Mouse (Mus musculus): ENCODE measurements around the gene Hnf4a. TPM values are rescaled to one million over a fixed set of nuclear protein-coding genes. Genes with fewer than 3 reads are reported as not detected.
A peak's percentile ranks its signal among the peaks of the same experiment; 100 is the strongest.

Gene Hnf4a
- polyA plus RNA-seq, 1 experiment from 2014 or later = 24.2 TPM

GRCm38 (mm10) chr2:163480191-163480825 is 26.3 kb upstream of the Hnf4a start:
- Histone ChIP-seq H3K27ac (replicated peaks) (no peak overlapping the region), H3K9me3 (ENCODE audit: control insufficient read depth, low read length) (no peaks in the 10 kb centered on the region), H3K9ac (ENCODE audit: low read length) (no peak overlapping the region), H3K4me3 (ENCODE audit: low read depth, low read length) (no peak overlapping the region), H3K4me2 (replicated peaks; ENCODE audit: low read depth) (no peak overlapping the region), H3K4me1 (replicated peaks; ENCODE audit: control insufficient read depth, insufficient read depth) (no peaks in the 10 kb centered on the region), H3K27me3 (ENCODE audit: control insufficient read depth, insufficient read depth, low read length) (no peaks in the 10 kb centered on the region; the same call in 1 of the 2 replicates), H3K36me3 (ENCODE audit: control insufficient read depth, insufficient read depth, low read length) (no peaks in the 10 kb centered on the region)
- WGBS = 54% methylated on average over 18 of the region's 18 CpGs
- no peak for TF ChIP-seq EP300 (optimal IDR thresholded peaks at IDR 0.05)
- TF ChIP-seq CTCF (IDR thresholded peaks at IDR 0.05; ENCODE audit: low read depth) = peak; percentile 69
- ATAC-seq (ENCODE audit: low FRiP score, low TSS enrichment) (peak; percentile 58), DNase-seq (ENCODE audit: low spot score) (peak; percentile 62)

DNA sequence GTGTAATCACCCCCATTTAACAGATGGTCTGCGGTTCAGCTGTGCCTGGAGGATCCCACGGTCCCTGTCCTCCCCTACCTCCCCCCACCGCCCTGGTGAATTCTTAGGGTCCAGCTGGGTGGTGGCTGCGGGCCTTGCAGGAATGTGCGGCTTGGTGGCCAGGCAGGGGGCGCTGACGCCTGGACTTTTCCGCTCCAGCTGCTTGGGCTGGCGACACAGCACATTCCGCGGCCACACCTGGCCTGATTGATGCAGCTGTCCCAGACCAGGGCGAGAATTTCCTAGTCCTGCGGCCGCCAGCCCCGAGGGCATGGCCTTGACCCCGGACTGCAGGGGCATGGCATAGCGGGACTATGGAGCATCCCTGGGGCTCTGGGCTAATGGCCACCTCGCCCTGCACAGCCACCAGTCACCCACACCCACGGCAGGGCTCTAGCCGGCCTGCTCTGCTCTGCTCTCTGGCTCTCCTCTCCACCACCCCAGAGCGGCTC is 25.0 kb upstream of the Hnf4a start:
- H3K4me1 ChIP-seq (replicated peaks; ENCODE audit: control insufficient read depth, insufficient read depth) = no peaks in the 10 kb centered on the region
- H3K4me3 ChIP-seq (ENCODE audit: low read depth, low read length) = peak overlapping the region; percentile 4; the same call in 1 of the 2 replicates
- H3K4me2 ChIP-seq (replicated peaks; ENCODE audit: low read depth) = peak overlapping the region; percentile 38
- no peak overlapping the region for H3K9ac ChIP-seq (ENCODE audit: low read length)
- ATAC-seq (ENCODE audit: low FRiP score, low TSS enrichment) (peak; percentile 61), DNase-seq (ENCODE audit: low spot score) (peak; percentile 74)
- H3K36me3 ChIP-seq (ENCODE audit: control insufficient read depth, insufficient read depth, low read length) = no peaks in the 10 kb centered on the region
- 3% methylated on average over 21 of the region's 21 CpGs for WGBS
- TF ChIP-seq CTCF (IDR thresholded peaks at IDR 0.05; ENCODE audit: low read depth) (peak; percentile 65), EP300 (optimal IDR thresholded peaks at IDR 0.05) (no peak)
- H3K27ac ChIP-seq (replicated peaks) = no peak overlapping the region
- H3K9me3 ChIP-seq (ENCODE audit: control insufficient read depth, low read length) = no peaks in the 10 kb centered on the region
- no peaks in the 10 kb centered on the region; the same call in 1 of the 2 replicates for H3K27me3 ChIP-seq (ENCODE audit: control insufficient read depth, insufficient read depth, low read length)

- no peak for ATAC-seq (ENCODE audit: low FRiP score, low TSS enrichment)
- no peak for DNase-seq (ENCODE audit: low spot score)
- TF ChIP-seq EP300 (optimal IDR thresholded peaks at IDR 0.05) (no peak), CTCF (IDR thresholded peaks at IDR 0.05; ENCODE audit: low read depth) (no peak)
- no peak overlapping the region for H3K27ac ChIP-seq (replicated peaks)
- no peak overlapping the region for H3K9ac ChIP-seq (ENCODE audit: low read length)
- H3K9me3 ChIP-seq (ENCODE audit: control insufficient read depth, low read length) = no peaks in the 10 kb centered on the region
- H3K4me3 ChIP-seq (ENCODE audit: low read depth, low read length) = no peak overlapping the region
- no peaks in the 10 kb centered on the region for H3K27me3 ChIP-seq (ENCODE audit: control insufficient read depth, insufficient read depth, low read length)
- H3K4me1 ChIP-seq (replicated peaks; ENCODE audit: control insufficient read depth, insufficient read depth) = no peaks in the 10 kb centered on the region
- H3K36me3 ChIP-seq (ENCODE audit: control insufficient read depth, insufficient read depth, low read length) = no peaks in the 10 kb centered on the region
- no peak overlapping the region for H3K4me2 ChIP-seq (replicated peaks; ENCODE audit: low read depth)
- 79% methylated on average over 3 of the region's 3 CpGs for WGBS
These were observed 19.2 kb upstream of the Hnf4a start for GRCm38 (mm10) chr2:163487360-163487759.

- Histone ChIP-seq H3K4me3 (ENCODE audit: low read depth, low read length) (no peak overlapping the region), H3K9me3 (ENCODE audit: control insufficient read depth, low read length) (no peaks in the 10 kb centered on the region), H3K9ac (ENCODE audit: low read length) (no peak overlapping the region), H3K4me2 (replicated peaks; ENCODE audit: low read depth) (no peak overlapping the region), H3K4me1 (replicated peaks; ENCODE audit: control insufficient read depth, insufficient read depth) (no peaks in the 10 kb centered on the region), H3K27me3 (ENCODE audit: control insufficient read depth, insufficient read depth, low read length) (no peaks in the 10 kb centered on the region), H3K36me3 (ENCODE audit: control insufficient read depth, insufficient read depth, low read length) (no peaks in the 10 kb centered on the region), H3K27ac (replicated peaks) (no peak overlapping the region)
- TF ChIP-seq CTCF (IDR thresholded peaks at IDR 0.05; ENCODE audit: low read depth) = no peak
- TF ChIP-seq EP300 (optimal IDR thresholded peaks at IDR 0.05) = no peak
- DNase-seq (ENCODE audit: low spot score) (no peak), ATAC-seq (ENCODE audit: low FRiP score, low TSS enrichment) (no peak)
- 59% methylated on average over 5 of the region's 5 CpGs for WGBS
These were observed 16.8 kb upstream of the Hnf4a start for GRCm38 (mm10) chr2:163489725-163490291.

- TF ChIP-seq EP300 (optimal IDR thresholded peaks at IDR 0.05) (no peak), CTCF (IDR thresholded peaks at IDR 0.05; ENCODE audit: low read depth) (no peak)
- DNase-seq (ENCODE audit: low spot score) (peak; percentile 13), ATAC-seq (ENCODE audit: low FRiP score, low TSS enrichment) (no peak)
- WGBS = 84% methylated on average over 17 of the region's 17 CpGs
- Histone ChIP-seq H3K27me3 (ENCODE audit: control insufficient read depth, insufficient read depth, low read length) (no peaks in the 10 kb centered on the region), H3K27ac (replicated peaks) (no peak overlapping the region), H3K9ac (ENCODE audit: low read length) (no peak overlapping the region), H3K4me1 (replicated peaks; ENCODE audit: control insufficient read depth, insufficient read depth) (no peaks in the 10 kb centered on the region), H3K9me3 (ENCODE audit: control insufficient read depth, low read length) (no peaks in the 10 kb centered on the region), H3K4me3 (ENCODE audit: low read depth, low read length) (no peak overlapping the region), H3K36me3 (ENCODE audit: control insufficient read depth, insufficient read depth, low read length) (no peaks in the 10 kb centered on the region), H3K4me2 (replicated peaks; ENCODE audit: low read depth) (no peak overlapping the region)
These were observed 16.0 kb upstream of the Hnf4a start for GRCm38 (mm10) chr2:163490656-163491055.

GRCm38 (mm10) chr2:163491351-163491750 is 15.3 kb upstream of the Hnf4a start:
- no peaks in the 10 kb centered on the region for H3K27me3 ChIP-seq (ENCODE audit: control insufficient read depth, insufficient read depth, low read length)
- ATAC-seq (ENCODE audit: low FRiP score, low TSS enrichment) (no peak), DNase-seq (ENCODE audit: low spot score) (peak; percentile 13)
- H3K4me1 ChIP-seq (replicated peaks; ENCODE audit: control insufficient read depth, insufficient read depth) = no peaks in the 10 kb centered on the region
- H3K4me2 ChIP-seq (replicated peaks; ENCODE audit: low read depth) = no peak overlapping the region
- H3K4me3 ChIP-seq (ENCODE audit: low read depth, low read length) = no peak overlapping the region
- TF ChIP-seq EP300 (optimal IDR thresholded peaks at IDR 0.05) (no peak), CTCF (IDR thresholded peaks at IDR 0.05; ENCODE audit: low read depth) (no peak)
- no peak overlapping the region for H3K27ac ChIP-seq (replicated peaks)
- no peaks in the 10 kb centered on the region for H3K36me3 ChIP-seq (ENCODE audit: control insufficient read depth, insufficient read depth, low read length)
- H3K9ac ChIP-seq (ENCODE audit: low read length) = no peak overlapping the region
- H3K9me3 ChIP-seq (ENCODE audit: control insufficient read depth, low read length) = no peaks in the 10 kb centered on the region
- WGBS = 59% methylated on average over 7 of the region's 7 CpGs

All from stomach, postnatal 0 days (tissue).